ENCODE assay signal across 11 mouse cellular contexts in the genomic region with DNA sequence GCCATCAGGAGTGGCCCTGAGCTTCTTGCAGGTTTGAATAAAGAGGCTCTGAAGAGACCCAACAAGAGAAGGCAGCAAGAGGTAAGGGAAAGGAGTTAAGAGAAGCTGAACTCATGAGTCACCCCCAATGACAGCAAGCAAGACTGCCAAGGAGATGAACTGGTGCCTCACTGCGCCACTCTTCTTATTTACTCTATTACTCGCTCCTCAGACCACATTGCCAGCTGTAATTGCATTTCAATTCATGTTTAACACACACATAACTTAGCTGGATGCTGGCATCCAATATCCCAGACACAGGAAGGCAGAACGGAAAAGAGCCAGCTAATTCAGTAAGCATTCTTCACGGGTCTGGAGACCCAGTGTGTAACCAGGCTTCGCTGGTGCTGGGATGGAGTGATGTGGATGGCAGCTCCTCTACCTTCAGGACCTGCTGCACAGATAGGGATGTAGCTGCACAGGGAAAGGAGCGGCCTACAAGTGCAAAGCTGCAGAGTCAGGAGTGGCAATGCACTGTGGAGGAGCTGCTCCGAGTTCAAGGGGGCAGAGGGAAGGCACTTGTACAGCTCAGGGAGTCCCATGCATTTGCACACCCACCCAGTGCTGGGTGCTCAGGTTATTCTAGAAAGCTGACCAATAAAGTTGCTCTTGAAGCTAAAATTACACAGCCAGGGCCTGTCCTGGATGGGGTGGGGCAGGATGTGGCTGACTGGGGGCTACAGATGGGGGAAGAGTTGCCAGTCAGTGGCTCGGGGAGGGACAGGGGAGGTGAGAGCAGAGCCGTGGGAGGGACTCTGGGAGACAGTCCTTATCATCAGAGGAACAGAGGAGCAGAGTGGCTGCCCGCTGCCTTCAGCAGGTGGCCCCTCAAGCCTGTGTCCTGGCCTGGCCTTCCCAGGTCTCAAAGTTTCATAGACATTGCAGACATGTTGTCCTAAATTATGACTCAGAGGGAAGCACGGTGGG. TPM values are rescaled to one million over a fixed set of nuclear protein-coding genes. Genes with fewer than 3 reads are reported as not detected.
DNase-seq lines count a peak whose midpoint lies in the region; ATAC-seq and TF ChIP-seq lines count a peak whose summit lies in the region.
"Had no signal": no experiment of that assay in that cellular context is flagged by ENCODE, and none has a peak within 500 bp of the region (broad histone marks: within the 10 kb centered on the region; RNA-seq: fewer than 3 reads in every experiment).

No protein-coding gene starts in this region.

- no peak for TF ChIP-seq CTCF in stomach, postnatal 0 days (IDR thresholded peaks at IDR 0.05; ENCODE audit: low read depth)
- TF ChIP-seq CTCF in kidney, adult 2 months (conservative IDR thresholded peaks at IDR 0.05; ENCODE audit: insufficient read depth, insufficient read length, low read depth, low read length): no peak

- ATAC-seq in stomach, embryonic 14.5 days (ENCODE audit: insufficient number of reproducible peaks, insufficient read depth, low FRiP score, low read depth): peak; percentile 46; the same call in 1 of the 2 replicates
- no peak for ATAC-seq in stomach, postnatal 0 days (ENCODE audit: low FRiP score, low TSS enrichment)
- ATAC-seq in liver, embryonic 12.5 days: peak; percentile 96
- peak; percentile 87 for ATAC-seq in stomach, embryonic 15.5 days (ENCODE audit: insufficient read depth, low FRiP score, low read depth)
- ATAC-seq: CD4-positive, CD25-positive, alpha-beta regulatory T cell, adult 4 months; forebrain, embryonic 13.5 days had no signal

- peaks cover 22% of the 10 kb centered on the region for H3K4me1 ChIP-seq in heart, embryonic 10.5 days
- 0 out of 2 replicates have a peak, but pooled peaks cover 3% of the 10 kb centered on the region for H3K4me1 ChIP-seq in stomach, embryonic 14.5 days (ENCODE audit: control insufficient read depth, insufficient read depth, low read length)
- H3K4me1 ChIP-seq in stomach, postnatal 0 days (replicated peaks; ENCODE audit: control insufficient read depth, insufficient read depth): no peaks in the 10 kb centered on the region
- H3K4me1 ChIP-seq in liver, embryonic 12.5 days: peaks cover 99% of the 10 kb centered on the region
- peaks cover 10% of the 10 kb centered on the region; the same call in 1 of the 2 replicates for H3K4me1 ChIP-seq in stomach, embryonic 15.5 days
- no peaks in the 10 kb centered on the region for H3K4me1 ChIP-seq in kidney, adult 2 months (ENCODE audit: control insufficient read depth, insufficient read depth, low read length)

- peak; percentile 93 for DNase-seq in heart, embryonic 10.5 days (ENCODE audit: low spot score)
- DNase-seq in heart, adult 8-10 months (ENCODE audit: low spot score): no peak
- DNase-seq in stomach, postnatal 0 days (ENCODE audit: low spot score): no peak
- DNase-seq in kidney, postnatal 36 days: no peak
- no peak for DNase-seq in kidney, adult 2 months

- no peak overlapping the region for H3K4me2 ChIP-seq in stomach, embryonic 14.5 days (replicated peaks; ENCODE audit: low read depth, low read length)
- no peak overlapping the region for H3K4me2 ChIP-seq in stomach, postnatal 0 days (replicated peaks; ENCODE audit: low read depth)
- peak overlapping the region; percentile 62 for H3K4me2 ChIP-seq in liver, embryonic 12.5 days
- no peak overlapping the region for H3K4me2 ChIP-seq in stomach, embryonic 15.5 days
- H3K4me2 ChIP-seq: forebrain, embryonic 13.5 days; limb, embryonic 12.5 days had no signal

- TF ChIP-seq POLR2A in kidney, adult 2 months (IDR thresholded peaks at IDR 0.05; ENCODE audit: low read depth, low read length): no peak

- H3K36me3 ChIP-seq in heart, embryonic 10.5 days: peaks cover 2% of the 10 kb centered on the region; the same call in 1 of the 2 replicates
- H3K36me3 ChIP-seq in stomach, embryonic 14.5 days (ENCODE audit: control insufficient read depth, insufficient read depth, low read length): no peaks in the 10 kb centered on the region
- H3K36me3 ChIP-seq in stomach, postnatal 0 days (ENCODE audit: control insufficient read depth, insufficient read depth, low read length): no peaks in the 10 kb centered on the region
- H3K36me3 ChIP-seq in liver, embryonic 12.5 days: peaks cover 20% of the 10 kb centered on the region
- H3K36me3 ChIP-seq in stomach, embryonic 15.5 days: no peaks in the 10 kb centered on the region
- no peaks in the 10 kb centered on the region for H3K36me3 ChIP-seq in kidney, adult 2 months (ENCODE audit: control insufficient read depth, insufficient read depth, low read length)

- WGBS in heart, embryonic 10.5 days: 59% methylated on average over 11 of the region's 11 CpGs
- 66% methylated on average over 11 of the region's 11 CpGs for WGBS in stomach, embryonic 14.5 days
- 68% methylated on average over 11 of the region's 11 CpGs for WGBS in stomach, postnatal 0 days
- WGBS in liver, embryonic 12.5 days (ENCODE audit: insufficient replicate concordance): 34% methylated on average over 11 of the region's 11 CpGs
- 68% methylated on average over 11 of the region's 11 CpGs for WGBS in stomach, embryonic 15.5 days
- WGBS in kidney, adult 2 months: 75% methylated on average over 11 of the region's 11 CpGs

- H3K9ac ChIP-seq in stomach, embryonic 14.5 days (replicated peaks; ENCODE audit: low read depth, low read length): no peak overlapping the region
- no peak overlapping the region for H3K9ac ChIP-seq in stomach, postnatal 0 days (ENCODE audit: low read length)
- H3K9ac ChIP-seq in liver, embryonic 12.5 days: peak overlapping the region; percentile 56
- H3K9ac ChIP-seq in stomach, embryonic 15.5 days: no peak overlapping the region
- H3K9ac ChIP-seq: forebrain, embryonic 13.5 days; limb, embryonic 12.5 days had no signal

- peaks cover 39% of the 10 kb centered on the region for H3K27me3 ChIP-seq in heart, embryonic 10.5 days (ENCODE audit: insufficient read depth, poor library complexity, severe bottlenecking)
- H3K27me3 ChIP-seq in stomach, embryonic 14.5 days (ENCODE audit: control insufficient read depth, insufficient read depth, low read length): no peaks in the 10 kb centered on the region
- no peaks in the 10 kb centered on the region for H3K27me3 ChIP-seq in stomach, postnatal 0 days (ENCODE audit: control insufficient read depth, insufficient read depth, low read length)
- no peaks in the 10 kb centered on the region for H3K27me3 ChIP-seq in liver, embryonic 12.5 days (replicated peaks)
- H3K27me3 ChIP-seq in stomach, embryonic 15.5 days (replicated peaks): no peaks in the 10 kb centered on the region
- no peaks in the 10 kb centered on the region for H3K27me3 ChIP-seq in kidney, adult 2 months (replicated peaks; ENCODE audit: control insufficient read depth, insufficient read depth, low read length)
- H3K27me3 ChIP-seq: forebrain, embryonic 13.5 days; limb, embryonic 12.5 days had no signal

- no peak overlapping the region for H3K4me3 ChIP-seq in heart, embryonic 10.5 days
- H3K4me3 ChIP-seq in stomach, embryonic 14.5 days (ENCODE audit: low read depth, low read length): no peak overlapping the region
- H3K4me3 ChIP-seq in stomach, postnatal 0 days (ENCODE audit: low read depth, low read length): no peak overlapping the region
- peak overlapping the region; percentile 21; the same call in 1 of the 2 replicates for H3K4me3 ChIP-seq in liver, embryonic 12.5 days
- no peak overlapping the region for H3K4me3 ChIP-seq in stomach, embryonic 15.5 days (replicated peaks)
- no peak overlapping the region for H3K4me3 ChIP-seq in kidney, adult 2 months (ENCODE audit: insufficient read depth, low read depth, low read length)
- H3K4me3 ChIP-seq: forebrain, embryonic 13.5 days; limb, embryonic 12.5 days had no signal

- H3K9me3 ChIP-seq in heart, embryonic 10.5 days: no peaks in the 10 kb centered on the region
- no peaks in the 10 kb centered on the region for H3K9me3 ChIP-seq in stomach, embryonic 14.5 days (ENCODE audit: control insufficient read depth, low read depth, low read length)
- no peaks in the 10 kb centered on the region for H3K9me3 ChIP-seq in stomach, postnatal 0 days (ENCODE audit: control insufficient read depth, low read length)
- H3K9me3 ChIP-seq in liver, embryonic 12.5 days (replicated peaks): no peaks in the 10 kb centered on the region
- H3K9me3 ChIP-seq in stomach, embryonic 15.5 days: no peaks in the 10 kb centered on the region
- H3K9me3 ChIP-seq: forebrain, embryonic 13.5 days; limb, embryonic 12.5 days had no signal

- TF ChIP-seq EP300 in stomach, postnatal 0 days (optimal IDR thresholded peaks at IDR 0.05): no peak

- peak overlapping the region; percentile 70 for H3K27ac ChIP-seq in heart, embryonic 10.5 days
- H3K27ac ChIP-seq in stomach, embryonic 14.5 days (ENCODE audit: low read length): no peak overlapping the region
- no peak overlapping the region for H3K27ac ChIP-seq in stomach, postnatal 0 days (replicated peaks)
- peak overlapping the region; percentile 96 for H3K27ac ChIP-seq in liver, embryonic 12.5 days
- H3K27ac ChIP-seq in stomach, embryonic 15.5 days: 0 out of 2 replicates have a peak overlapping the region, but pooled peaks have one; percentile 6
- no peak overlapping the region for H3K27ac ChIP-seq in kidney, adult 2 months (ENCODE audit: insufficient read depth, low read depth, low read length)
- H3K27ac ChIP-seq: forebrain, embryonic 13.5 days; limb, embryonic 12.5 days had no signal

RNA-seq across cellular contexts. Expression of a gene that starts 34.5 kb away (rescaled TPM):
- polyA plus RNA-seq in heart, embryonic 10.5 days (2016; fragmentation: Nextera tagmentation; extraction: Ambion mirVana): 10.0 and 16.6 TPM in 2 replicates
- 10 to 100 TPM; 20.2 to 24.5 (median 21.0) TPM for total RNA-seq in heart, adult 8-10 months (2022)
- polyA plus RNA-seq in stomach, embryonic 14.5 days (2014; fragmentation: Nextera tagmentation; extraction: Ambion mirVana): 20.4 and 20.7 TPM in 2 replicates
- polyA plus RNA-seq in stomach, postnatal 0 days (2015; fragmentation: Nextera tagmentation; extraction: Ambion mirVana): 10.2 and 11.3 TPM in 2 replicates
- polyA plus RNA-seq in liver, embryonic 12.5 days (2016; fragmentation: Nextera tagmentation; extraction: Ambion mirVana): 21.3 and 21.6 TPM in 2 replicates
- 17.8 and 19.9 TPM in 2 replicates for polyA plus RNA-seq in stomach, embryonic 15.5 days (2015; fragmentation: Nextera tagmentation; extraction: Ambion mirVana)
- 29.2 and 34.5 TPM in 2 replicates for polyA plus RNA-seq in kidney, adult 2 months (2012; rRNA removed)

Comparison
In these comparisons a context has a peak if more than half of its experiments do, and no peak if none do; other contexts are left out.
1. H3K27ac ChIP-seq: peak in heart, embryonic 10.5 days (single experiment), liver, embryonic 12.5 days (single experiment) and stomach, embryonic 15.5 days (single experiment); none in stomach, embryonic 14.5 days (single experiment), stomach, postnatal 0 days (single experiment) and kidney, adult 2 months (single experiment).